18 mouse cellular contexts compared by ENCODE assay signal in genomic region chr8:114599555-114599954, GRCm38 (mm10).
DNase-seq lines count a peak whose midpoint lies in the region; ATAC-seq lines count a peak whose summit lies in the region.
"Had no signal": no experiment of that assay in that cellular context is flagged by ENCODE, and none has a peak within 500 bp of the region (broad histone marks: within the 10 kb centered on the region; RNA-seq: fewer than 3 reads in every experiment).

No protein-coding gene starts in this region.

- H3K4me1 ChIP-seq in kidney, embryonic 15.5 days: peaks cover 21% of the 10 kb centered on the region
- peaks cover 13% of the 10 kb centered on the region; the same call in 1 of the 2 replicates for H3K4me1 ChIP-seq in embryonic facial prominence, embryonic 14.5 days (ENCODE audit: control insufficient read depth, insufficient read depth, low read length)

- H3K27me3 ChIP-seq in kidney, embryonic 15.5 days: peaks cover 10% of the 10 kb centered on the region; the same call in 1 of the 2 replicates
- H3K27me3 ChIP-seq in embryonic facial prominence, embryonic 14.5 days (replicated peaks; ENCODE audit: control insufficient read depth, insufficient read depth, low read length): no peaks in the 10 kb centered on the region
- H3K27me3 ChIP-seq: CH12.LX; embryonic facial prominence, embryonic 12.5 days had no signal

- no peaks in the 10 kb centered on the region for H3K9me3 ChIP-seq in kidney, embryonic 15.5 days (replicated peaks)
- H3K9me3 ChIP-seq in embryonic facial prominence, embryonic 14.5 days (ENCODE audit: control insufficient read depth, low read length): peaks cover 4% of the 10 kb centered on the region; the same call in 1 of the 2 replicates

- H3K27ac ChIP-seq in kidney, embryonic 15.5 days: peak overlapping the region; percentile 32; the same call in 1 of the 2 replicates
- H3K27ac ChIP-seq in embryonic facial prominence, embryonic 14.5 days (replicated peaks; ENCODE audit: low read depth, low read length): 0 out of 2 replicates have a peak overlapping the region, but pooled peaks have one; percentile 2
- H3K27ac ChIP-seq: embryonic facial prominence, embryonic 12.5 days; forebrain, embryonic 12.5 days; macrophage had no signal

- no peak overlapping the region for H3K4me3 ChIP-seq in kidney, embryonic 15.5 days (replicated peaks)
- H3K4me3 ChIP-seq in embryonic facial prominence, embryonic 14.5 days (ENCODE audit: low read depth, low read length): no peak overlapping the region
- H3K4me3 ChIP-seq: embryonic facial prominence, embryonic 12.5 days; forebrain, embryonic 12.5 days had no signal

- no peaks in the 10 kb centered on the region for H3K36me3 ChIP-seq in kidney, embryonic 15.5 days
- H3K36me3 ChIP-seq in embryonic facial prominence, embryonic 14.5 days (ENCODE audit: control insufficient read depth, insufficient read depth, low read length): no peaks in the 10 kb centered on the region
- H3K36me3 ChIP-seq: embryonic facial prominence, embryonic 12.5 days; forebrain, embryonic 12.5 days had no signal

- no peak overlapping the region for H3K9ac ChIP-seq in kidney, embryonic 15.5 days
- H3K9ac ChIP-seq in embryonic facial prominence, embryonic 14.5 days (ENCODE audit: low read depth, low read length): no peak overlapping the region
- H3K9ac ChIP-seq: embryonic facial prominence, embryonic 12.5 days; forebrain, embryonic 12.5 days had no signal

- ATAC-seq in kidney, embryonic 15.5 days (replicated peaks; ENCODE audit: low FRiP score): peak; percentile 49; the same call in 1 of the 2 replicates
- ATAC-seq in embryonic facial prominence, embryonic 14.5 days (ENCODE audit: low read depth): no peak
- ATAC-seq: hindbrain, embryonic 16.5 days had no signal

- H3K4me2 ChIP-seq in kidney, embryonic 15.5 days: no peak overlapping the region
- H3K4me2 ChIP-seq in embryonic facial prominence, embryonic 14.5 days (ENCODE audit: low read depth, low read length): no peak overlapping the region
- H3K4me2 ChIP-seq: embryonic facial prominence, embryonic 12.5 days; forebrain, embryonic 12.5 days had no signal

- WGBS in kidney, embryonic 15.5 days: 21% methylated on average over 10 of the region's 10 CpGs
- WGBS in embryonic facial prominence, embryonic 14.5 days: 61% methylated on average over 10 of the region's 10 CpGs

- DNase-seq in cerebellum, adult 11-12 months: peak; percentile 60
- no peak for DNase-seq in cerebellum, postnatal 10 days
- DNase-seq in kidney, adult 18-20 months: no peak
- peak; percentile 10 for DNase-seq in brain, adult 2 months (ENCODE audit: low read depth, low spot score)
- no peak for DNase-seq in embryonic facial prominence, embryonic 14.5 days (ENCODE audit: low spot score)
- no peak for DNase-seq in heart, adult 9 months (ENCODE audit: low spot score in 2 of 2)
- DNase-seq in frontal cortex, postnatal 14 days (ENCODE audit: low spot score in 2 of 2): no peak
- DNase-seq: adrenal gland, postnatal 14 days; heart, adult 18-20 months; kidney, adult 8-10 months; lung, adult 2 months; thymus, postnatal 25 days had no signal

Comparison
In these comparisons a context has a peak if more than half of its experiments do, and no peak if none do; other contexts are left out.
1. DNase-seq: peak in cerebellum, adult 11-12 months (single experiment) and brain, adult 2 months (single experiment); none in cerebellum, postnatal 10 days (0 of 2), kidney, adult 18-20 months (single experiment), embryonic facial prominence, embryonic 14.5 days (single experiment), heart, adult 9 months (0 of 2) and frontal cortex, postnatal 14 days (0 of 2).